Mouse (Mus musculus): Measurements from ENCODE around the gene Tpcn1. TPM values are rescaled to one million over a fixed set of nuclear protein-coding genes. Genes with fewer than 3 reads are reported as not detected.

Tpcn1 gene
- total and polyA plus RNA-seq, 2 experiments, result 7.6 to 51.9 TPM

DNA sequence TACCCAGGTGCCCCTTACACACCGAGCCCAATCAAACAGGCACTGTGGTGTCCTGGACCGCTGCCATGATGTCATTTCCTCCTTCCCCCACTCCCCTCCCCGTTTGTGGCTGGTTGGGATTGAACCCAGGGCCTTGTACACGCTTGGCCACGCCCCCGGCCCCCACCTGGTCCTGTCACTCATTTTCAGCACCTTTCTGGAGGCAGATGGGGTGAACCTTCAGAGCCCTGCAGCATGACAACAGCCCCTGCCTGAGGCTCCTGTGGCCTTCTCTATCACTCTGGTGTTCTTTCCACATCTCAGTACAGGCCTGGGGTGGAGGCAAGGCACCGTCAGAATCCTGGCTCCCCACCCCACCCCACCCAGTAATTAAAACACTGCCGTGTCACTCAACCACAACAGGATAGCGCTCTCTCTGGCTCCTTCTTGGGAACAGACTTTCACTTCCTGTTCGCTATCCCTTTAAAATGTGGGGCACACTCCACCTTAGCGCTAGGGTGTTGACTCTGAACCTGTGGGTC is 11.6 kb downstream of the Tpcn1 start:
- no peak overlapping the region for H3K9ac ChIP-seq (ENCODE audit: low read depth, low read length)
- peaks cover 4% of the 10 kb centered on the region; the same call in 1 of the 2 replicates for H3K36me3 ChIP-seq (ENCODE audit: control insufficient read depth, insufficient read depth, low read length)
- WGBS, result 50% methylated on average over 11 of the region's 11 CpGs
- peaks cover 27% of the 10 kb centered on the region for H3K4me1 ChIP-seq (ENCODE audit: control insufficient read depth, insufficient read depth, low read length)
- H3K4me3 ChIP-seq (ENCODE audit: insufficient read depth, low read depth, low read length), result no peak overlapping the region
- DNase-seq (ENCODE audit: extremely low read depth, low read depth, low spot score), result no peak
- no peak for TF ChIP-seq CTCF (IDR thresholded peaks at IDR 0.05; ENCODE audit: low read depth, low read length)
- TF ChIP-seq POLR2A (IDR thresholded peaks at IDR 0.05; ENCODE audit: extremely low read depth, insufficient read depth, low read length), result no peak
- peaks cover 35% of the 10 kb centered on the region for H3K79me2 ChIP-seq (ENCODE audit: control insufficient read depth, insufficient read depth, low read length)
- H3K27me3 ChIP-seq (ENCODE audit: control insufficient read depth, insufficient read depth, low read length), result no peaks in the 10 kb centered on the region
- H3K27ac ChIP-seq (replicated peaks; ENCODE audit: insufficient read depth, low read depth, low read length), result peak overlapping the region; percentile 49; the same call in 1 of the 2 replicates

DNA sequence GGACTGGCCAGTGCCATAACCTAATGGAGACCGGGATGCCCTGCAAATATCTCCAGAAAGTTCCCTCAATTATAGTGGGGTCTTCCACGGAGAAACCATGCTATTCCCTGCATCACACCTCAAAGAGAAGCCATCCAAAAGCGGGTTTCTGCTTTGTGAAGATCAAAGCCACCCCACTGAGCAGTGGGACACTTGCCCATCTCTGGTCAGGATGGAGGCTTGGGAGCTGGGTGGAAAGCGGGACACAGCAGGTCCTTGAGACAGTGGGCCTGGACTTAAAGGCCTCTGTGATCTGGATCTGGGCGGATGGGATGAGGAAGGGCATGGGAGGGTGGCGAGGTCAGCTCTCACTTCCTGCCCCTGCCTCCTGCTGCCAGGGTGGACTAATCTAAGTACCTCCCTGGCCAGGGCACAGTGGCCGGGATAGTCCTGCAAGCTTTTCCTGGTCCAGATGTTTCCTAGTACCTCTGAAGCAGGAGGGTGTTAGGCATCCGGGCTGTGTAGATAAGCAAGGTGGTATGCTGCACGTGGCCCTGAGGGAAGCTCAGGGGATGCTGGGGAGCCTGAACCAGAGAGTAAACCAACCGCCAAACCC is 13.9 kb downstream of the Tpcn1 start:
- H3K27me3 ChIP-seq (ENCODE audit: control insufficient read depth, insufficient read depth, low read length), result no peaks in the 10 kb centered on the region
- no peak for TF ChIP-seq CTCF (IDR thresholded peaks at IDR 0.05; ENCODE audit: low read depth, low read length)
- no peak for TF ChIP-seq POLR2A (IDR thresholded peaks at IDR 0.05; ENCODE audit: extremely low read depth, insufficient read depth, low read length)
- no peak overlapping the region for H3K27ac ChIP-seq (replicated peaks; ENCODE audit: insufficient read depth, low read depth, low read length)
- WGBS, result 80% methylated on average over 10 of the region's 10 CpGs
- no peak for DNase-seq (ENCODE audit: extremely low read depth, low read depth, low spot score)
- peaks cover 36% of the 10 kb centered on the region for H3K79me2 ChIP-seq (ENCODE audit: control insufficient read depth, insufficient read depth, low read length)
- H3K36me3 ChIP-seq (ENCODE audit: control insufficient read depth, insufficient read depth, low read length), result no peaks in the 10 kb centered on the region
- peaks cover 30% of the 10 kb centered on the region for H3K4me1 ChIP-seq (ENCODE audit: control insufficient read depth, insufficient read depth, low read length)
- no peak overlapping the region for H3K9ac ChIP-seq (ENCODE audit: low read depth, low read length)
- H3K4me3 ChIP-seq (ENCODE audit: insufficient read depth, low read depth, low read length), result no peak overlapping the region

DNA sequence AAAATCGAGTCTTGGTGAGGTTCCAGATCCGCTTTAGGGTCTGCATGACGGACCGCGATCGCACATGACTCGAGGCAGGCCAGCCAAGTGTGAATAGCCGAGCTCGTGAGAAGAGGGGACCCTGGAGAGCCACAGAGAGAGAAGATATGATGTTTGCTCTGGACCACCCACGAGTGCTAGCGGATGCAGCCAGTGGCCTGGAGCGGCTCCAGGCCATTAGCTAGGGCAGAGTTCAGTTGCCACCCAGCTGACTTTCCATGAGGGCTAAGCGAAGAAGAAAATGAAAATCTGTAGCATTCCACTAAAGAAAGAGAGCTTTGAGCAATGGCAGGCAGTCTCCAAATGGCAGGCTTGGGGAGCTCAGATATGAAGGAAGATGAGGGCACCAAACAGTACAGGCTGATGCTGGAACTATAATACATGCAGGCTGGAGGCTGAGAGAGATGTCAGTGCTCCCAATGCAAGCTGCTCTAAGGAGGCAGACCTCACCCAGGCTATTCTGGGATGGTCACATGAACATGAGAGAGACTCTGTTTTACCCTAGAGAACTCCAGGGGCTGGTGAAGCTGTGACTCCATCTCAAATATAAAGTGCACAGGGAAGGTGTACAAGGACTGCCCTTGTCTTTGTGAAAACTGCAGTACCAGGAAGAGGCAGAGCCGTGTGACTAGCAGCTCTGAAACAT is 17.3 kb downstream of the Tpcn1 start:
- Histone ChIP-seq H3K79me2 (ENCODE audit: control insufficient read depth, insufficient read depth, low read length) (peaks cover 23% of the 10 kb centered on the region), H3K27ac (replicated peaks; ENCODE audit: insufficient read depth, low read depth, low read length) (no peak overlapping the region), H3K36me3 (ENCODE audit: control insufficient read depth, insufficient read depth, low read length) (no peaks in the 10 kb centered on the region), H3K4me3 (ENCODE audit: insufficient read depth, low read depth, low read length) (no peak overlapping the region), H3K9ac (ENCODE audit: low read depth, low read length) (no peak overlapping the region), H3K27me3 (ENCODE audit: control insufficient read depth, insufficient read depth, low read length) (no peaks in the 10 kb centered on the region), H3K4me1 (ENCODE audit: control insufficient read depth, insufficient read depth, low read length) (peaks cover 37% of the 10 kb centered on the region)
- DNase-seq (ENCODE audit: extremely low read depth, low read depth, low spot score), result no peak
- 54% methylated on average over 14 of the region's 14 CpGs for WGBS
- TF ChIP-seq POLR2A (IDR thresholded peaks at IDR 0.05; ENCODE audit: extremely low read depth, insufficient read depth, low read length) (no peak), CTCF (IDR thresholded peaks at IDR 0.05; ENCODE audit: low read depth, low read length) (no peak)

DNA sequence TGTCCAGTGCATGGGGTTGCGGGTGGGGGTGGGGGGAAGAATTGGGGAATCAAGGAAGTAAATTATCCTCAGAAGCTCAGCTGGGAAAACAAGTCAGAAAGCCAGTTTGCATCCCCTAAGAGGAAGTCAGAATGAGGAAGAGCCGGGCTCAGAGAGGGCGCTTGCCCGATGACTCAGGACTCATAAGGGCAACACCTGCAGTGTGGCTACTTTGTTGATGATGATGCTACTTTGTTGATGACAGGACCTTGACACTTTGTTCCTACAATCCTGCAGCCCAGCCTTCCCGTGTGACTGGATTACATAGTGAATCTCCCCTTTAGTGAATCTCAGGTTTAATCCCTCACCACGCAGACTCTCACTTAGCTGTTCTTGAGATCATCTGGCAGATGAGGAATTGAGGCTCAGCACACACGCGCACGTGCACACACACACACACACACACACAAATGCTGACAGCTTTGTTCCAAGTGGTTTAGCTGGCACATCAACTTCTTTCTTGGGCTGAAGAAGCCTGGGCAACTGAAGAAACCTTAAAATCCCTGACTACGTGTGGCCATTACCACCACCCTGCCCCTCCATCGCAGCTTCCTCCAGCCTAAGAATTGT is 18.1 kb downstream of the Tpcn1 start:
- no peak overlapping the region for H3K9ac ChIP-seq (ENCODE audit: low read depth, low read length)
- TF ChIP-seq POLR2A (IDR thresholded peaks at IDR 0.05; ENCODE audit: extremely low read depth, insufficient read depth, low read length), result no peak
- no peak for TF ChIP-seq CTCF (IDR thresholded peaks at IDR 0.05; ENCODE audit: low read depth, low read length)
- peaks cover 23% of the 10 kb centered on the region for H3K79me2 ChIP-seq (ENCODE audit: control insufficient read depth, insufficient read depth, low read length)
- no peak overlapping the region for H3K4me3 ChIP-seq (ENCODE audit: insufficient read depth, low read depth, low read length)
- DNase-seq (ENCODE audit: extremely low read depth, low read depth, low spot score), result no peak
- no peak overlapping the region for H3K27ac ChIP-seq (replicated peaks; ENCODE audit: insufficient read depth, low read depth, low read length)
- H3K27me3 ChIP-seq (ENCODE audit: control insufficient read depth, insufficient read depth, low read length), result no peaks in the 10 kb centered on the region
- peaks cover 45% of the 10 kb centered on the region for H3K4me1 ChIP-seq (ENCODE audit: control insufficient read depth, insufficient read depth, low read length)
- WGBS, result 84% methylated on average over 11 of the region's 11 CpGs
- no peaks in the 10 kb centered on the region for H3K36me3 ChIP-seq (ENCODE audit: control insufficient read depth, insufficient read depth, low read length)

DNA sequence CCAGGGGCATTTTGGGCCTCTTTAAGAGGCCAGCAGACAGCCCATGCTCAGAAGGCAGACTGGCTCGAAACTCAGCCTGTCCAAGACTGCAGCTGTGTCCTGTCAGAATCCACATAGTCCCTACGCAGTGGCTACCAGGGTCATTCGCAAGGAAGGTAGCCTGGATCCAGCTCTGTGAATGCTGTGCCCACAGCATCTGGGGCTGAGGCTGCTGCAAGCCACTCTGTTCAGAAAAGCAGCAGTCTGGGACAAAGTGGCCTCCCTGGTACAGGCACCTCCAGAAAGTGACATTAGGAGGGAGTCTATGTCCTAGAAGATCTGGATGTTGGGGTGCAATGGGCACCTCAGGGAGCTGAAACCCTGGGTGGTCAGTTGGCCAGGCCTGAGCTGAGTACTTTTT is 18.7 kb downstream of the Tpcn1 start:
- Histone ChIP-seq H3K27me3 (ENCODE audit: control insufficient read depth, insufficient read depth, low read length) (no peaks in the 10 kb centered on the region), H3K79me2 (ENCODE audit: control insufficient read depth, insufficient read depth, low read length) (peaks cover 18% of the 10 kb centered on the region), H3K9ac (ENCODE audit: low read depth, low read length) (no peak overlapping the region), H3K27ac (replicated peaks; ENCODE audit: insufficient read depth, low read depth, low read length) (no peak overlapping the region), H3K4me1 (ENCODE audit: control insufficient read depth, insufficient read depth, low read length) (peaks cover 47% of the 10 kb centered on the region), H3K4me3 (ENCODE audit: insufficient read depth, low read depth, low read length) (no peak overlapping the region), H3K36me3 (ENCODE audit: control insufficient read depth, insufficient read depth, low read length) (no peaks in the 10 kb centered on the region)
- TF ChIP-seq CTCF (IDR thresholded peaks at IDR 0.05; ENCODE audit: low read depth, low read length) (no peak), POLR2A (IDR thresholded peaks at IDR 0.05; ENCODE audit: extremely low read depth, insufficient read depth, low read length) (no peak)
- DNase-seq (ENCODE audit: extremely low read depth, low read depth, low spot score), result no peak
- WGBS, result 97% methylated on average over 3 of the region's 3 CpGs
